Mouse (Mus musculus) liver, embryonic 14.5 days (tissue): ENCODE measurements around the gene Dlx1. TPM values are rescaled to one million over a fixed set of nuclear protein-coding genes. Genes with fewer than 3 reads are reported as not detected.

Experiments
- ATAC-seq: fragments of 200-750 bp; cut with Nextera tagmentation; 2 replicates; pipeline ENCODE4 v1.8.0; 2017; ENCODE audit warnings: moderate number of reproducible peaks, mild to moderate bottlenecking, moderate library complexity; ENCODE audit not compliant: insufficient read depth
- DNase-seq, 3 experiments: peaks; one replicate each; pipeline ENCODE4 v3.0.0-alpha.2; 2012 to 2013; ENCODE audit warnings: low read depth in 3 of 3, low spot score in 3 of 3
- H3K27ac ChIP-seq: fragments of 300-500 bp; sonication (generic); 2 replicates; pipeline ENCODE4 v1.5.1; 2014; ENCODE audit warnings: moderate library complexity, mild to moderate bottlenecking, control low read depth, inconsistent platforms
- H3K27me3 ChIP-seq: fragments of 300-500 bp; sonication (generic); 2 replicates; pipeline ENCODE4 v1.6.1; 2014; ENCODE audit warnings: mild to moderate bottlenecking, low read length, moderate library complexity; ENCODE audit not compliant: control insufficient read depth, insufficient read depth
- H3K36me3 ChIP-seq: fragments of 300-500 bp; sonication (generic); replicated peaks from 2 replicates; pipeline ENCODE4 v1.6.1; 2014; ENCODE audit warnings: low read depth; ENCODE audit not compliant: control insufficient read depth, insufficient read depth
- H3K4me1 ChIP-seq, 2 experiments: fragments of 200-500 bp in 1 of 2; fragments of 300-500 bp in 1 of 2; sonication (generic) in 1 of 2; replicated peaks; 2 replicates each; pipeline ENCODE4 v1.6.1; 2012 to 2014; ENCODE audit warnings: antibody characterized with exemption in 1 of 2, inconsistent platforms in 1 of 2, low read length in 1 of 2; ENCODE audit not compliant: control insufficient read depth in 2 of 2, insufficient read depth in 2 of 2
- H3K4me2 ChIP-seq: fragments of 300-500 bp; sonication (generic); 2 replicates; pipeline ENCODE4 v1.6.1; 2014; ENCODE audit warnings: low read depth, mild to moderate bottlenecking, control low read depth, moderate library complexity
- H3K4me3 ChIP-seq, 2 experiments: fragments of 200-500 bp in 1 of 2; fragments of 300-500 bp in 1 of 2; sonication (generic) in 1 of 2; 2 replicates each; pipeline ENCODE4 v1.5.1; 2012 to 2014; ENCODE audit warnings: low read depth in 2 of 2, low read length in 2 of 2, mild to moderate bottlenecking in 2 of 2, control low read depth in 1 of 2, inconsistent platforms in 1 of 2, moderate library complexity in 1 of 2; ENCODE audit not compliant: insufficient read depth in 1 of 2
- H3K9ac ChIP-seq: fragments of 300-500 bp; sonication (generic); replicated peaks from 2 replicates; pipeline ENCODE4 v1.6.1; 2014; ENCODE audit warnings: mild to moderate bottlenecking, control low read depth, moderate library complexity
- H3K9me3 ChIP-seq: fragments of 300-500 bp; sonication (generic); 2 replicates; pipeline ENCODE4 v1.6.1; 2016; ENCODE audit warnings: low read length, mixed read lengths; ENCODE audit not compliant: control insufficient read depth
- CTCF ChIP-seq: IDR thresholded peaks from 2 replicates; pipeline ENCODE4 v1.5.1; 2016; ENCODE audit warnings: antibody characterized with exemption, low read depth, control low read depth
- EP300 ChIP-seq: IDR thresholded peaks from 2 replicates; pipeline ENCODE4 v1.6.1; 2016; ENCODE audit warnings: antibody characterized with exemption, low read depth
- WGBS: fragments of 180-500 bp; shearing (Covaris S2); extraction: QIAGEN DNeasy Blood & Tissue Kit; methylation state at CpG from one replicate; pipeline ENCODE4 v1.1.7; 2014; ENCODE audit not compliant: insufficient replicate concordance; 5-methylcytosine and 5-hydroxymethylcytosine counted together
- polyA plus RNA-seq, 2 experiments: library from polyadenylated mRNA; depleted of rRNA in 1 of 2; stranded (reverse) in 1 of 2; unstranded in 1 of 2; fragments of >200 nt; fragmentation: Nextera tagmentation in 1 of 2; extraction: Ambion mirVana in 1 of 2; gene quantifications; 2 replicates each; pipeline versions ENCODE4 v1.2.1 to v1.2.3; 2012 to 2014

Dlx1 gene
- polyA plus RNA-seq, 2 experiments: 0.07 TPM; not detected in 1

DNA sequence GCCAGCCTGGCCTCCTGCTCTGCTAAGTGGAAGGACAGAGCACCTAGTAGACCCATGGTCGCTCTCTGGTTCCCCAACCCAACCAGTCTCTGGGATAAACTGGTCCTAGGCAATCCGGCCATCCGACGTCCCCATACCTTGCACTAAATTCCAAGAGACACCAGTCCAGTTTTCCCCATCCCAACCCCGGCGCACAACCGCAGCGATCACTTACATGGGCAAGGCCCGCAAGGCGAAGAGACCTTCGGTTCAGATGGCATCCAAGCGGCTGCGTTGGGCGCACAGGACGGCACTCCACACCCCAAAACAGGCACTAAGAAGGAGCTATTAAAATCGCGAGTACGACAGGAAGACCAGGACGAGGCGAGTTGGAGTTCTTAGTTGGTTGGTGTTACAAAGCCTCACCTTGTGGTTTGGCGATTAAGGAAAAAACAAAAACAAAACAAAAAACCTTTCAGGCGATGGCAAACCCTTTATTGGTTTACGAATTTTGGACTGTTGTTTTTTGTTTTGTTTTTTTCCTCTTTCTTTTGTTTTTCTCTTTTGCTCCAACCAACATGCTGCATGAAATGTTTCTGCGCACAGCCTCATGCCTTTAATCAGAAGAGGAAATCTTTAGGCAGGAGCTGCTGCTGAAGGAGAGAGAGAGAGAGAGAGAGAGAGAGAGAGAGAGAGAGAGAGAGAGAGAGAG lies 445 bp upstream of the Dlx1 start:
- Histone ChIP-seq H3K9ac (no peak overlapping the region), H3K27me3 (peaks cover 95% of the 10 kb centered on the region), H3K9me3 (no peaks in the 10 kb centered on the region), H3K4me2 (no peak overlapping the region), H3K27ac (no peak overlapping the region), H3K36me3 (no peaks in the 10 kb centered on the region), H3K4me1 (no peaks in the 10 kb centered on the region; a peak in 1 of 4 replicates), H3K4me3 (no peak overlapping the region)
- TF ChIP-seq EP300: no peak
- TF ChIP-seq CTCF: no peak
- 5% methylated on average over 24 of the region's 24 CpGs for WGBS
- no peak for DNase-seq
- ATAC-seq: no peak

DNA sequence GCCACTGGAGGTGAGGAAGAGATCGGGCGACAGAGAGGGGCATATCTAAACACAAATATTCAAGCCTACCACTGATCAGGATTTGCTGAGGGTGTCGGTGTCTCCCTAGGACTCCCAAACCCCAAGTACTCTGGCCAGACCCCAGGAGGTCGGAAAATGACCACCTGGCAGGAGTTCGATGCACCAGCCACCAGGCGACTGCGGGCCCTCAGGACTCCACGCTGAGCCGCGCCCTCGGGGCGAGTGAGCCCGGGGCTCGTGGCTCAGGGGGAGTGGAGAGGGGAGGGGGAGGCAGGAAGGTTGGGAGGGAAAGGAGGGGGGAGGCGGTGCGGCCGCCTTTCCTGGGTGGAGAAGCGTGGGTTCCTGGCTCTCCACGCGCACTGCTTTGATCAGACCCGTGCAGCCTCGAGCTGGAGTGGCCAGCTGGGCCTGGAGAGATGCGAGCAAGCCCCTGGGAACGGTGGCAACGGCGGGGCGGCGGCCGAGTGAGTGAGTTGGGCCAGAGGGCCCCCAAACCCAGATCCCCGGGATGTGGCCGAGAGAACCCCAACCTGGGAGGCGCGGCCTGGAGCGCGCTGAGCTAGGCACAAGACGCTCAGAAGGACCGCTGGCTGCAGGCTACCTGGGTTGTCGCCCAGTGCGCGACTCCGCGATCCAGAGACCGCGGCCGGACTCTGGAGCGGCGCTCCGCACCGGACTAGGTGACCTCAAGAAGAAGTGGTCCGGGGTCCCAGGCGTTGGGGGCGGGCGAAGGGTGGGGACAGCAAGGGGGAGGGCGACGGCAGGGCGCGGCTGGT lies 999 bp downstream of the Dlx1 start:
- H3K9me3 ChIP-seq: no peaks in the 10 kb centered on the region
- TF ChIP-seq CTCF (no peak), EP300 (no peak)
- under 1% methylated on average over 49 of the region's 57 CpGs for WGBS

DNA sequence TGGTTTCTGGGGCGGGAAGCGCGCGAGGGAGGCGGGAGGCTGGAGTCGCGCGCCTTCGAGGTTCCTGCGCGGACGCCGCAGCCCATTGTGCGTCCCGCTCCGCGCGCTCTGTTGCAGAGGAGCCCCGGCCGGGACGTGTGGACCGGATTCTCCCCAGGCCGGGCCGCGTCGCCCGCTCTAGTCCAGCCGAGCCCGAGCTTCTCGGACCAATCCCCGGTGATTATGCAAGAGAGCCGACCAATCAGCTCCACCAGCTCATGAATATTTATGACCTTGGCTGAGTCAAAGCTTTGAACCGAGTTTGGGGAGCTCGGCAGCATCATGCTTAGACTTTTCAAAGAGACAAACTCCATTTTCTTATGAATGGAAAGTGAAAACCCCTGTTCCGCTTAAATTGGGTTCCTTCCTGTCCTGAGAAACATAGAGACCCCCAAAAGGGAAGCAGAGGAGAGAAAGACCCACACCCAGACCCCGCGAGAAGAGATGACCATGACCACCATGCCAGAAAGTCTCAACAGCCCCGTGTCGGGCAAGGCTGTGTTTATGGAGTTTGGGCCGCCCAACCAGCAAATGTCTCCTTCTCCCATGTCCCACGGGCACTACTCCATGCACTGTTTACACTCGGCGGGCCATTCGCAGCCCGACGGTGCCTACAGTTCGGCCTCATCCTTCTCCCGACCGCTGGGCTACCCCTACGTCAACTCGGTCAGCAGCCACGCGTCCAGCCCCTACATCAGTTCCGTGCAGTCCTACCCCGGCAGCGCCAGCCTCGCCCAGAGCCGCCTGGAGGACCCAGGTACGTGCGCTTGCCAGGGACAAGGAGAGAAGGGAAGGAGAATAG lies 1.8 kb downstream of the Dlx1 start:
- Histone ChIP-seq H3K4me3 (peak overlapping the region; percentile 8 to 31; a peak in 2 of 4 replicates), H3K27ac (no peak overlapping the region), H3K9me3 (no peaks in the 10 kb centered on the region), H3K36me3 (no peaks in the 10 kb centered on the region), H3K4me1 (no peaks in the 10 kb centered on the region), H3K4me2 (peak overlapping the region; percentile 60), H3K9ac (no peak overlapping the region), H3K27me3 (peaks cover 100% of the 10 kb centered on the region)
- peak; percentile 82 for ATAC-seq
- DNase-seq: peak; percentile 52 to 56 (median 52)
- TF ChIP-seq EP300 (no peak), CTCF (no peak)
- WGBS: under 1% methylated on average over 60 of the region's 60 CpGs

More for the DNA sequence above, 999 bp downstream of the Dlx1 start:
- DNase-seq (no peak), ATAC-seq (peak; percentile 45)
- Histone ChIP-seq H3K9ac (no peak overlapping the region), H3K36me3 (no peaks in the 10 kb centered on the region), H3K4me2 (peak overlapping the region; percentile 60), H3K4me1 (no peaks in the 10 kb centered on the region), H3K27ac (no peak overlapping the region), H3K4me3 (peak overlapping the region; percentile 8 to 31; a peak in 2 of 4 replicates), H3K27me3 (peaks cover 99% of the 10 kb centered on the region)

DNA sequence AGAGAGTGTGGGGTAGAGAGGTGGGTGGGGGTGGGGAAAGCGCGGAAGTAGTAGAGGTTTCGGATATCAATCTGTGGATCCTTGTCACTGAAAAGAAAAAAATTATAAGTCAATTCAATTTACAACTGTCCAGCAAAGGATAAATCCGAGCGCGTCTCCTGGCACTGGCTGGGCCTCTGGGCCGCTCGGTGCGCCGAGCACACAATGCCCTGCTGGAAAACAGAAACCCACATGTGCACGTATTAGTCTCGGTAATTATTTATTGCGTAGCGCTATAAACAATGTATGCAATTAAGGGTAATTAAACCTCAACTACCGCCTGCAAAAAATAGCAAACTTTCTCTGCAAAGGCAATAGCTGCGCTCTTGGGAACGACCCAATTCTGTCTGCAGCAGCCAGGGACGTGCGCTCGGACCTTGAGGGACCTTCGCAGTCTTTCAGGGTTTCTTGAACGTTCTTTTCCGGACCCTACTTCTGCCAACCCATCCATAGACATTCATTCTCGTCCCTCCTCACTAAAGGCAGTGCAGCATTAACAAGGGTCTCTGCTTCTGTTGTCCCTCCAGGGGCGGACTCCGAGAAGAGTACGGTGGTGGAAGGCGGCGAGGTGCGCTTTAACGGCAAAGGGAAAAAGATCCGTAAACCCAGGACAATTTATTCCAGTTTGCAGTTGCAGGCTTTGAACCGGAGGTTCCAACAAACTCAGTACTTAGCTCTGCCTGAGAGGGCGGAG lies 2.6 kb downstream of the Dlx1 start:
- peaks cover 99% of the 10 kb centered on the region for H3K27me3 ChIP-seq
- 2% methylated on average over 34 of the region's 34 CpGs for WGBS
- H3K4me1 ChIP-seq: no peaks in the 10 kb centered on the region
- DNase-seq (no peak), ATAC-seq (no peak)
- H3K4me2 ChIP-seq: no peak overlapping the region
- no peaks in the 10 kb centered on the region for H3K9me3 ChIP-seq
- H3K27ac ChIP-seq: no peak overlapping the region
- TF ChIP-seq CTCF (no peak), EP300 (no peak)
- no peak overlapping the region for H3K4me3 ChIP-seq
- H3K9ac ChIP-seq: no peak overlapping the region
- no peaks in the 10 kb centered on the region for H3K36me3 ChIP-seq
